Mouse (Mus musculus) ES-E14 (cell line): ENCODE data around the gene Fuz.

Source experiments
- HCFC1 ChIP-seq: IDR thresholded peaks from 2 replicates; pipeline ENCODE4 v1.6.1; 2012; ENCODE audit warnings: low read length, inconsistent platforms, borderline replicate concordance; ENCODE audit not compliant: insufficient read depth
- MAFK ChIP-seq: IDR thresholded peaks from 2 replicates; pipeline ENCODE4 v1.6.1; 2014; ENCODE audit warnings: mild to moderate bottlenecking, low read depth, low read length, inconsistent platforms; ENCODE audit not compliant: insufficient read depth
- ZC3H11A ChIP-seq: IDR thresholded peaks from 2 replicates; pipeline ENCODE4 v1.6.1; 2012; ENCODE audit warnings: low read depth, mild to moderate bottlenecking, inconsistent platforms, low read length, borderline replicate concordance

- TF ChIP-seq ZC3H11A (no peak), MAFK (no peak), HCFC1 (peak; percentile 77)
These were observed 47.1 kb upstream of the Fuz start, which contains the start of the genes Akt1s1 and Tbc1d17 for GRCm38 (mm10) chr7:44848561-44849415.
